Mouse (Mus musculus) G1E (cell line): ENCODE results near the gene Rpl37.

ENCODE experiments used
- CTCF ChIP-seq: IDR thresholded peaks from 2 replicates; pipeline ENCODE4 v1.5.1; 2012; ENCODE audit warnings: low read depth, low read length, inconsistent platforms, mixed read lengths
- GATA2 ChIP-seq: IDR thresholded peaks from 2 replicates; pipeline ENCODE4 v1.6.1; 2012; ENCODE audit warnings: low read depth, low read length, inconsistent platforms, borderline replicate concordance
- POLR2AphosphoS5 ChIP-seq: IDR thresholded peaks from 2 replicates; pipeline ENCODE4 v1.6.1; 2012; ENCODE audit warnings: low read depth, low read length, inconsistent platforms; ENCODE audit not compliant: insufficient replicate concordance

- TF ChIP-seq CTCF, result no peak
- no peak for TF ChIP-seq POLR2AphosphoS5
- TF ChIP-seq GATA2, result no peak
Observed at GRCm38 (mm10) chr15:5102312-5102711, 14.1 kb upstream of the Rpl37 start.
